Mouse (Mus musculus) lung, postnatal 0 days (tissue): ENCODE measurements at regions not wholly inside any gene's neighbourhood (a gene's known extent, or its start where the extent isn't known, plus 50 kb on each side); places are given as distances from the start of the nearest gene placed in this dataset.

Source experiments
- ATAC-seq: fragments of 200-750 bp; cut with Nextera tagmentation; 2 replicates; pipeline ENCODE4 v1.8.0; 2017; ENCODE audit warnings: moderate library complexity
- DNase-seq: peaks from one replicate; pipeline ENCODE4 v3.0.0-alpha.2; 2016; ENCODE audit warnings: low spot score
- H3K27ac ChIP-seq: fragments of 300-500 bp; sonication (generic); 2 replicates; pipeline ENCODE4 v1.5.1; 2014; ENCODE audit warnings: antibody characterized with exemption, mild to moderate bottlenecking, low read length, mixed read lengths
- H3K27me3 ChIP-seq: fragments of 300-500 bp; sonication (generic); replicated peaks from 2 replicates; pipeline ENCODE4 v1.6.1; 2014; ENCODE audit warnings: low read length, mixed read lengths; ENCODE audit not compliant: insufficient read depth
- H3K36me3 ChIP-seq: fragments of 300-500 bp; sonication (generic); 2 replicates; pipeline ENCODE4 v1.6.1; 2014; ENCODE audit warnings: low read length, mixed read lengths; ENCODE audit not compliant: insufficient read depth
- H3K4me1 ChIP-seq: fragments of 300-500 bp; sonication (generic); 2 replicates; pipeline ENCODE4 v1.6.1; 2014; ENCODE audit warnings: antibody characterized with exemption, low read depth, low read length, mixed read lengths; ENCODE audit not compliant: insufficient read depth
- H3K4me2 ChIP-seq: fragments of 300-500 bp; sonication (generic); replicated peaks from 2 replicates; pipeline ENCODE4 v1.6.1; 2014; ENCODE audit warnings: low read depth, mild to moderate bottlenecking, low read length, moderate library complexity, mixed read lengths
- H3K4me3 ChIP-seq: fragments of 300-500 bp; sonication (generic); 2 replicates; pipeline ENCODE4 v1.5.1; 2014; ENCODE audit warnings: low read depth, low read length
- H3K9ac ChIP-seq: fragments of 300-500 bp; sonication (generic); replicated peaks from 2 replicates; pipeline ENCODE4 v1.6.1; 2014; ENCODE audit warnings: low read depth, mild to moderate bottlenecking
- H3K9me3 ChIP-seq: fragments of 300-500 bp; sonication (generic); 2 replicates; pipeline ENCODE4 v1.6.1; 2016; ENCODE audit warnings: low read length, mixed read lengths
- CTCF ChIP-seq: IDR thresholded peaks from 2 replicates; pipeline ENCODE4 v1.5.1; 2016; ENCODE audit warnings: antibody characterized with exemption, mild to moderate bottlenecking
- EP300 ChIP-seq: IDR thresholded peaks from 2 replicates; pipeline ENCODE4 v1.6.1; 2016; ENCODE audit warnings: antibody characterized with exemption, mild to moderate bottlenecking, control low read depth
- WGBS: fragments of 180-500 bp; shearing (Covaris S2); extraction: QIAGEN DNeasy Blood & Tissue Kit; methylation state at CpG from one replicate; pipeline ENCODE4 v1.1.7; 2014; 5-methylcytosine and 5-hydroxymethylcytosine counted together

DNA sequence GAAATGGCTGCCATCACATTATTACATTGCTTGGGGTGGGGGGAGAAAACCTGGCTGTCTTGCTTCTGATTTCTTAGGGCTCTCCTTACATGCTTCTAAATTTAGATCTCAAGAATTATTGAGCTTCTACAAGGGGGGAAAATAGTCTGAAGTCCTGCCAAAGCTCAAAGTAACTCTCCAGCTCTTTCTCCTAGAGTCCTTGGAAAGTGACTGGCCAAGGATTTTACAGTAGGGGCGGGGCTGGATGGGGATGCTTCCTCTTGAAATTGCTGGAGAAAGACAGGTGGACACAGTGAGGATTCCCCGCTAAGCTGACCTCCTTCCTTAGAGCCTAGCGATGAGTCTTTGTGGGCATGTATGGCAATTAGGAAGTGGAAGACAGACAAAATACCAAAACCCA is 117.9 kb upstream of the Cacna2d3 start:
- no peaks in the 10 kb centered on the region for H3K27me3 ChIP-seq
- TF ChIP-seq EP300, result no peak
- no peak for TF ChIP-seq CTCF
- no peak overlapping the region for H3K4me2 ChIP-seq
- no peaks in the 10 kb centered on the region for H3K36me3 ChIP-seq
- H3K4me1 ChIP-seq, result no peaks in the 10 kb centered on the region
- no peak overlapping the region for H3K4me3 ChIP-seq
- H3K27ac ChIP-seq, result no peak overlapping the region
- WGBS, result 84% methylated on average over 3 of the region's 3 CpGs
- H3K9ac ChIP-seq, result no peak overlapping the region
- no peaks in the 10 kb centered on the region for H3K9me3 ChIP-seq
- DNase-seq (no peak), ATAC-seq (no peak)

DNA sequence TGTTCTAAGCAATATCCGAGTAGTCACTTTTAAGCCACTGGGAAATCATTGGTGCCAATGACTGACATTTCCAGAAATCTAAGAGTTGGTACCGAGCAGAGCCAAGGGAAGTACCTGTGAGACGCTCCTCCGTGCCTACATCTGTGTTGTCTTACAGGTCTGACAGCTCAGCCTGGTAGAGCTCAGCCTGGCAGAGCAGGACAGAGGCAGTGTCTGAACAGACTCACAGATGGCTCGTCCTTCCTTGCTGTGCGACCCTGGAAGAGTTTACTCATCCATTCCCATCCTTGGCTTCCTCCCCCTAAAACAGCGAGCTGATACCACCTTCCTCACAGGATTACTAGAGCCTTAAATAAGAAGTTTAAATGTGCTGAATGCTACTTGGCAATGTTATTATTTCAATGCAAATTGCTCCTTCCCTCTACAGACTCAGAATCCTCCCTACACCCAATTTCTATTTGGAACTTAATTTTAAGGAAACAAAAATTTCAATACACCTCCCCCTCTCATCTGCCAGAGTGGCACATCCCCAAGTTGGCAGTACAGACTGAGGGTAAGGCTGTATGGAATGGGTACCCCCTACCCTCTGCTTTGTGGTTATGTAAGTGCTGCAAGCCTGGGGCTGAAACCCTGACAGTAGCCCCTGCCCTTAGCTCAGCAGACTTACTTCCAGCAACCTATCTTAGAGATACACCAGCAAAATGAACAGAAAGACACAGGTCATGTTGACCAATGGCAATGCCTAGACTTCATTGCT is 119.9 kb upstream of the Cacna2d3 start:
- WGBS, result 73% methylated on average over 7 of the region's 7 CpGs
- no peak overlapping the region for H3K4me3 ChIP-seq
- H3K9me3 ChIP-seq, result no peaks in the 10 kb centered on the region
- H3K27me3 ChIP-seq, result no peaks in the 10 kb centered on the region
- H3K9ac ChIP-seq, result no peak overlapping the region
- no peaks in the 10 kb centered on the region for H3K36me3 ChIP-seq
- H3K4me2 ChIP-seq, result no peak overlapping the region
- TF ChIP-seq EP300, result no peak
- no peak for TF ChIP-seq CTCF
- DNase-seq, result no peak
- ATAC-seq, result no peak
- no peaks in the 10 kb centered on the region for H3K4me1 ChIP-seq
- no peak overlapping the region for H3K27ac ChIP-seq

DNA sequence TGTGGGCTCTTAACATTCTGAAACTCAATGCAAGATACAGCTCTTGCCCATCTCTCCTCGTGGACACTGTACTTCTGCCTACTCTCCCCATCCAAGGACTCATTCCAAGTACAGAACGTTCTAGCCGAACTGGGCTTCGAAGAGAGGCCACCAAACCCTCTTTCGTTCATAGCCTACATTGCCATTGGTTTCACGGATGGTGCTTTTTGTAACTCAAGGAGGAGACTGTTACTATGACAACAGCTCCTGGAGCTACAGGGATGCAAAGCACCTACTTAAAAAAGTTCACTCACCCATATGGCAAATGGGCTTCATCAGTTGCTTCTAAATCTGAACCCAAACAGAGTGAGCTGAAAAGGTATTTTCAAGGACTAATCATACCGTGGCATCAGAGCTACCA is 120.4 kb upstream of the Selenok start:
- 86% methylated on average over 7 of the region's 7 CpGs for WGBS
- TF ChIP-seq CTCF, result no peak
- no peak for TF ChIP-seq EP300
- Histone ChIP-seq H3K27me3 (no peaks in the 10 kb centered on the region), H3K36me3 (no peaks in the 10 kb centered on the region), H3K4me2 (no peak overlapping the region), H3K4me1 (no peaks in the 10 kb centered on the region), H3K4me3 (no peak overlapping the region), H3K27ac (no peak overlapping the region), H3K9ac (no peak overlapping the region), H3K9me3 (no peaks in the 10 kb centered on the region)
- DNase-seq (no peak), ATAC-seq (no peak)

DNA sequence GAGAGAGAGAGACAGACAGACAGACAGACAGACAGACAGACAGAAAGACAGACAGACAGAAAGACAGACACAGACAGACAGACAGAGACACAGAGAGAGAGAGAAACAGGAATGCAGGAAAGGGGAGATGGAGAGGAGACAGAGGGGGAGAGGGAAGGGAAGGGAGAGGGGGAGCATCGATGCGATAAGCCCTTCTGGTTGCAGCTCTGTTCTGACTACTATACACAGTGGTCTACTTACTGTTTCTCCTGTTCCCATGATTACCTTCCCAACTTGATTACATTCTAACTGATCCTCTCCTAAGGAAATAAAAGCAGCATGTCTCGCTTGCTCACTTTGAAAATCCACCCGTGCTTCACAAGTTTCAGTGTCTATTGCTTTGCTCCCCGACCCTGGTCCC is 116.8 kb upstream of the Selenok start:
- WGBS, result 79% methylated on average over 5 of the region's 5 CpGs
- Histone ChIP-seq H3K27ac (no peak overlapping the region), H3K4me3 (no peak overlapping the region), H3K4me2 (no peak overlapping the region), H3K4me1 (no peaks in the 10 kb centered on the region), H3K36me3 (no peaks in the 10 kb centered on the region), H3K9me3 (no peaks in the 10 kb centered on the region), H3K9ac (no peak overlapping the region), H3K27me3 (no peaks in the 10 kb centered on the region)
- no peak for ATAC-seq
- TF ChIP-seq CTCF (no peak), EP300 (no peak)
- DNase-seq, result no peak

DNA sequence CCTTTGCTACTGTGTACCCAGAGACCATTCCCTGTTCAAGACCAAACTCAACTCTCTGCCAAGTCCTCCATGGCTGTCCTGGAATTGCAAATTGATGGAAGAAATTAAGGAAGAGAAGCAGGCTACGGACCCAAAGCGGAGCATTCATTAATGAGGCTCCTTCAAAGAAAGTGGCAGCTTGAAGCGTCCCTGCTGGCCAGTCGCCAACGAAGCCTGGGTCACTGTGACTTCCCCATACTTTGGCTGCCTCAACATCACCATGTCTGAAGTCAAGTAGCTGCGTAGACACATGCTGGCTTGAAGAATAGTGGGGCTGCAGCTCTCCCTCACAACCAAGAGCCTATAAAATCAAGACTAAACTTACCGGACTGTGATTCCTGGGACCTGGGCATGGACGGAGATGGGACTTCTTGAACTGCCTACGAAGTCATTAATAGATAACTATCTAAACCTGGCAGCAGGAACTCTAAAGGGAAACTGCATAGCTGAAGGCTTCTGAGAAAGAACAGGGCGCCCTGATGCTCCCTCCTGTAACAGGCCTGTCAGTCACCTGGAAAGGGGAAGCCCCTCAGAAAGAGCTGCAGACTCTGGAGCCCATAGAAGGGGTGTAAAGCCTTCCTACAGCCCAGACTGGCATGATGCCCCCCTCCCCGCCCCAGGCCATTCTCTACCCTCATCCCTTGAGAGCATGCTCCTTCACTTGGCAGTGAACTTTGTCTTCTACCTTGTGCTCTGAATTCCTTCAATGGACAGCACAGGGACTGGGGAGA is 116.0 kb upstream of the Selenok start:
- H3K4me1 ChIP-seq, result no peaks in the 10 kb centered on the region
- H3K27me3 ChIP-seq, result no peaks in the 10 kb centered on the region
- no peak for ATAC-seq
- no peak for DNase-seq
- no peaks in the 10 kb centered on the region for H3K9me3 ChIP-seq
- H3K4me3 ChIP-seq, result no peak overlapping the region
- H3K27ac ChIP-seq, result no peak overlapping the region
- H3K9ac ChIP-seq, result no peak overlapping the region
- H3K36me3 ChIP-seq, result no peaks in the 10 kb centered on the region
- 58% methylated on average over 11 of the region's 11 CpGs for WGBS
- no peak overlapping the region for H3K4me2 ChIP-seq
- TF ChIP-seq CTCF (no peak), EP300 (no peak)

DNA sequence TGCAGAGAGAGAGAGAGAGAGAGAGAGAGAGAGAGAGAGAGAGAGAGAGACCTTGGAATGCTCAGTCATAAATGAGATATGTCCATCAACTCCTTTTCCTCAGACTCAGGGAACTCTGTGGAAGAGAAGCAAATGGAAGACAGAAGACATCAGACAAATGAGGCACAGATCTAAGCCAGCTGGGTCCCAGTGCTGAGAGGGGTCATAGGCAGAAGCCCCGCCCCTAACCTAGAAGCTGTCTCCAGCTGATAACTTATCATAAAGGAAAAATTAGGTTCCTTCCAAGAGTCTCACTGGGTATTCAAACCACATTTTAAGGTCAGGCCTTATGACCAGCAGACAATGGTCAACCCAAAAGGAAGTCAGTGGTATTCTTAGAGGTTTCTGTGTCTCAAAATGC is 106.1 kb upstream of the Selenok start:
- Histone ChIP-seq H3K4me3 (no peak overlapping the region), H3K4me2 (no peak overlapping the region), H3K4me1 (no peaks in the 10 kb centered on the region), H3K9me3 (no peaks in the 10 kb centered on the region), H3K27ac (no peak overlapping the region), H3K36me3 (no peaks in the 10 kb centered on the region), H3K27me3 (no peaks in the 10 kb centered on the region), H3K9ac (no peak overlapping the region)
- 76% methylated on average over 1 of the region's 1 CpGs for WGBS
- DNase-seq (no peak), ATAC-seq (no peak)
- no peak for TF ChIP-seq CTCF
- TF ChIP-seq EP300, result no peak
